Mouse (Mus musculus) neural tube, embryonic 13.5 days (tissue): Measurements from ENCODE around the gene Rbm8a. TPM values are rescaled to one million over a fixed set of nuclear protein-coding genes. Genes with fewer than 3 reads are reported as not detected.
A peak's percentile ranks its signal among the peaks of the same experiment; 100 is the strongest.

ENCODE experiments used
- ATAC-seq: fragments of 200-750 bp; cut with Nextera tagmentation; 2 replicates; pipeline ENCODE4 v1.8.0; 2017; ENCODE audit warnings: low read depth, mild to moderate bottlenecking, moderate TSS enrichment, moderate library complexity
- H3K27ac ChIP-seq: fragments of 300-500 bp; sonication (generic); replicated peaks from 2 replicates; pipeline ENCODE4 v1.5.1; 2015; ENCODE audit warnings: moderate library complexity, mild to moderate bottlenecking, inconsistent platforms
- H3K27me3 ChIP-seq: fragments of 300-500 bp; sonication (generic); 2 replicates; pipeline ENCODE4 v1.6.1; 2015; ENCODE audit warnings: mild to moderate bottlenecking, inconsistent platforms
- H3K36me3 ChIP-seq: fragments of 300-500 bp; sonication (generic); 2 replicates; pipeline ENCODE4 v1.6.1; 2015; ENCODE audit warnings: mild to moderate bottlenecking, inconsistent platforms
- H3K4me1 ChIP-seq: fragments of 300-500 bp; sonication (generic); replicated peaks from 2 replicates; pipeline ENCODE4 v1.6.1; 2015; ENCODE audit warnings: inconsistent platforms
- H3K4me2 ChIP-seq: fragments of 300-500 bp; sonication (generic); 2 replicates; pipeline ENCODE4 v1.6.1; 2015; ENCODE audit warnings: inconsistent platforms, mild to moderate bottlenecking, moderate library complexity
- H3K4me3 ChIP-seq: fragments of 300-500 bp; sonication (generic); 2 replicates; pipeline ENCODE4 v1.5.1; 2015; ENCODE audit warnings: mild to moderate bottlenecking, inconsistent platforms
- H3K9ac ChIP-seq: fragments of 300-500 bp; sonication (generic); 2 replicates; pipeline ENCODE4 v1.6.1; 2015; ENCODE audit warnings: moderate library complexity, mild to moderate bottlenecking, inconsistent platforms
- H3K9me3 ChIP-seq: fragments of 300-500 bp; sonication (generic); 2 replicates; pipeline ENCODE4 v1.6.1; 2016; ENCODE audit warnings: inconsistent platforms
- WGBS: fragments of 180-500 bp; shearing (Covaris S2); methylation state at CpG from one replicate; pipeline ENCODE4 v1.1.7; 2015; 5-methylcytosine and 5-hydroxymethylcytosine counted together
- polyA plus RNA-seq: library from polyadenylated mRNA; unstranded; fragments of >200 nt; fragmentation: Nextera tagmentation; extraction: Ambion mirVana; gene quantifications from 2 replicates; pipeline ENCODE4 v1.2.1, GENCODE M21; 2015

The Rbm8a gene
- polyA plus RNA-seq, 1 experiment from 2014 or later: 113 TPM

DNA sequence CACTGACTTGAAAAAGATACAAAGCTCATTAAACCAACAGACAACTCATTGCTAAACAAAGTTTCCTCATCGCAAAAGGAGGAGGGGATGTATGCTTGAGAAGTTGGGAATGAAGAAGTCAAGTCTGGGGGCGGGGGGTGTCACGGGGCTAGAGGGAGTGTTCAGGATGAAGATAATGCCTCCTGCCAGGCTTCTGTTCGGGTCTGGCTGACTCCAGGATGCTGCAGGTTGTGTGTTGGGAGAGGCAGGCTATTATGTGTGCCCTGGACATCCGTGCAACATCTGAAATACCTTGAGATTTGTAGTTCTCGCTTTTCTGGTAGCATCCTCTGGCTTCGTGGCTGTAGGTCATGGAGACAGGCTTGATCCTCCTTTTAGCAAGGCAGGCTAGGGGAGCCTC is 48.7 kb downstream of the Rbm8a start:
- Histone ChIP-seq H3K4me1 (no peaks in the 10 kb centered on the region), H3K4me2 (no peak overlapping the region), H3K36me3 (no peaks in the 10 kb centered on the region), H3K27ac (no peak overlapping the region), H3K4me3 (no peak overlapping the region), H3K9ac (no peak overlapping the region), H3K27me3 (peaks cover 23% of the 10 kb centered on the region), H3K9me3 (no peaks in the 10 kb centered on the region)
- 64% methylated on average over 7 of the region's 7 CpGs for WGBS
- no peak for ATAC-seq

DNA sequence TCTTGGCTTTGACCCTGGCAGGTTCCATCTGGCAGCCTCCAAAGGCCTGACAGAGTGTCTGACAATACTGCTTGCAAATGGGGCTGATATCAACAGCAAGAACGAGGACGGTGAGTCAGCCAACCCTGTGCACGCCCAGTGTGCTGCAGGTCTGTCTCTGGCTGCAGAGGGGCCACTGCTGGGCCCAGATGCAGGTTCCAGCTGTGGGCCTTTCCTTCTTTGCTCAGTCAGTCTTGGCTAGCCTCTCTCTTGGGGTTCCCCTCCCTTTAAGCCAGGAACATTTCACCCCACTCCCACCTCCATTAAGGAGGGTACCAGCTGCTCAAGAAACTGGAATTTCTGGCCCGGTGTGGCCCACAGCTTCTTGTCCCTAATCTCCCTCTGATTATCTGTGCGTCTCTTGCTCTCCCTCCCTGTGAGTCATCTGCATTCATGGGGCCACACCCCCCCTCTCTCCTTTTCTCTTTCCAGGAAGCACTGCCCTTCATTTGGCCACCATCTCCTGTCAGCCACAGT is 49.5 kb downstream of the Rbm8a start:
- no peaks in the 10 kb centered on the region for H3K9me3 ChIP-seq
- no peaks in the 10 kb centered on the region for H3K4me1 ChIP-seq
- H3K4me3 ChIP-seq: no peak overlapping the region
- peaks cover 31% of the 10 kb centered on the region for H3K27me3 ChIP-seq
- no peaks in the 10 kb centered on the region for H3K36me3 ChIP-seq
- H3K4me2 ChIP-seq: no peak overlapping the region
- H3K27ac ChIP-seq: no peak overlapping the region
- WGBS: 24% methylated on average over 5 of the region's 5 CpGs
- no peak for ATAC-seq
- H3K9ac ChIP-seq: no peak overlapping the region

DNA sequence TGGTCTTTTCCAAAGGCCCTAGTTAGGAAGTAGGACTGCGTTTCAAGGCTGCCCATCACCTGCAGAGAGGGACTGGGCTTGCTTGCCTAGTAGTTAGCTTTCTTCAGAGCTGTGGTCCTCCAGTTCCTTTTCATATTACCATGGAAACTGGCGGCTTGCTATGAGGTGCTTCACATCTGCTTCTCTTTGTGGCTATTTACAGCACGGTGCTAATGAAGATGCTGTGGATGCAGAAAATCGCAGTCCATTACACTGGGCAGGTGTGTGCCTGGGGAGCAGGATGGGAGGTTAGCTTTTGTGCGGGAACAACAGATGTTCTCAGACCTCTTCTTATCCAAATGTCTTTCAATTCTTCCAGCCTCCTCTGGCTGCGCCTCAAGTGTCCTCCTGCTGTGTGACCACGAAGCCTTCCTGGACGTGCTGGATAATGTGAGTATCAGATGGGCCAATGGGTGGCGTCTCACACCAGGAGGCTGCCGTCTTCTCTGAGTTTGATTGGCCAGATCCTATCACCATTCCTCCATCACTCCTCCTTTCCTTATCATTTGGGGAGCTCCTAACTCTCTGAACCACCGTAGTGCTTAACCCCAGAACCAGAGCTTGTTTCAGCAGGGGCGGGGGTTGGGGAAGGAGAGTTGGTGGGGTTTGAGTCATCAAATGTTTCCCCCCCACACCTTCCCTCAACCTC is 50.7 kb downstream of the Rbm8a start:
- no peak overlapping the region for H3K27ac ChIP-seq
- no peak overlapping the region for H3K9ac ChIP-seq
- no peaks in the 10 kb centered on the region for H3K36me3 ChIP-seq
- peaks cover 42% of the 10 kb centered on the region for H3K27me3 ChIP-seq
- 0 out of 2 replicates have a peak, but pooled peaks have one; percentile 40 for ATAC-seq
- H3K9me3 ChIP-seq: no peaks in the 10 kb centered on the region
- H3K4me1 ChIP-seq: peaks cover 9% of the 10 kb centered on the region; the same call in 1 of the 2 replicates
- H3K4me3 ChIP-seq: no peak overlapping the region
- H3K4me2 ChIP-seq: no peak overlapping the region
- WGBS: 17% methylated on average over 12 of the region's 12 CpGs

Other genes with a start within 250 kb of the Rbm8a start
- gene BC107364, start 177.6 kb upstream of the Rbm8a start, polyA plus RNA-seq: not detected in 2 replicates
- gene Hfe2, start 104.8 kb upstream of the Rbm8a start, polyA plus RNA-seq: 1.0 and 1.4 TPM in 2 replicates
- gene Txnip, start 72.0 kb upstream of the Rbm8a start, polyA plus RNA-seq: 74.7 and 78.0 TPM in 2 replicates
- 1.2 and 1.8 TPM in 2 replicates for gene Gm16253, start 52.9 kb upstream of the Rbm8a start, polyA plus RNA-seq
- gene Polr3gl, start 35.8 kb upstream of the Rbm8a start, polyA plus RNA-seq: 41.0 and 42.8 TPM in 2 replicates
- gene Ankrd34a, start 33.3 kb upstream of the Rbm8a start, polyA plus RNA-seq: 11.0 and 12.6 TPM in 2 replicates
- gene Lix1l, start 28.8 kb upstream of the Rbm8a start, polyA plus RNA-seq: 6.0 and 7.6 TPM in 2 replicates
- gene Pex11b, start 5.4 kb downstream of the Rbm8a start, polyA plus RNA-seq: 49.4 and 51.3 TPM in 2 replicates
- 0.10 and 0.25 TPM in 2 replicates for gene Gm42957, start 5.5 kb downstream of the Rbm8a start, polyA plus RNA-seq
- gene Itga10, start 15.7 kb downstream of the Rbm8a start, polyA plus RNA-seq: 0.92 and 1.1 TPM in 2 replicates
- 0.46 and 0.72 TPM in 2 replicates for gene Ankrd35, start 40.2 kb downstream of the Rbm8a start, polyA plus RNA-seq
- 31.2 and 34.6 TPM in 2 replicates for gene Pias3, start 66.5 kb downstream of the Rbm8a start, polyA plus RNA-seq
- gene Nudt17, start 78.6 kb downstream of the Rbm8a start, polyA plus RNA-seq: 16.2 and 17.2 TPM in 2 replicates
- 31.7 and 38.0 TPM in 2 replicates for gene Polr3c, start 97.7 kb downstream of the Rbm8a start, polyA plus RNA-seq
- gene Rnf115, start 97.7 kb downstream of the Rbm8a start, polyA plus RNA-seq: 76.6 and 79.9 TPM in 2 replicates
- 0.08 TPM in 1 of 2 replicates, not detected in the other for gene Pdzk1, start 199.4 kb downstream of the Rbm8a start, polyA plus RNA-seq
- 0.14 and 0.23 TPM in 2 replicates for gene Cd160, start 199.4 kb downstream of the Rbm8a start, polyA plus RNA-seq